Mouse (Mus musculus) lung, embryonic 15.5 days (tissue): ENCODE measurements at regions not wholly inside any gene's neighbourhood (a gene's known extent, or its start where the extent isn't known, plus 50 kb on each side); places are given as distances from the start of the nearest gene placed in this dataset.

Experiments
- ATAC-seq: fragments of 200-750 bp; cut with Nextera tagmentation; 2 replicates; pipeline ENCODE4 v1.8.0; 2017; ENCODE audit warnings: moderate number of reproducible peaks, borderline replicate concordance; ENCODE audit not compliant: low FRiP score, low TSS enrichment; ENCODE audit errors: extremely low read depth
- H3K27ac ChIP-seq: fragments of 300-500 bp; sonication (generic); 2 replicates; pipeline ENCODE4 v1.5.1; 2015; ENCODE audit warnings: moderate library complexity, mild to moderate bottlenecking, inconsistent platforms
- H3K27me3 ChIP-seq: fragments of 300-500 bp; sonication (generic); 2 replicates; pipeline ENCODE4 v1.6.1; 2015; ENCODE audit warnings: inconsistent platforms
- H3K36me3 ChIP-seq: fragments of 300-500 bp; sonication (generic); 2 replicates; pipeline ENCODE4 v1.6.1; 2015; ENCODE audit warnings: inconsistent platforms
- H3K4me1 ChIP-seq: fragments of 300-500 bp; sonication (generic); 2 replicates; pipeline ENCODE4 v1.6.1; 2015; ENCODE audit warnings: inconsistent platforms
- H3K4me2 ChIP-seq: fragments of 300-500 bp; sonication (generic); 2 replicates; pipeline ENCODE4 v1.6.1; 2015; ENCODE audit warnings: inconsistent platforms, mild to moderate bottlenecking, moderate library complexity
- H3K4me3 ChIP-seq: fragments of 300-500 bp; sonication (generic); 2 replicates; pipeline ENCODE4 v1.5.1; 2015; ENCODE audit warnings: mild to moderate bottlenecking, inconsistent platforms
- H3K9ac ChIP-seq: fragments of 300-500 bp; sonication (generic); 2 replicates; pipeline ENCODE4 v1.6.1; 2015; ENCODE audit warnings: inconsistent platforms
- H3K9me3 ChIP-seq: fragments of 300-500 bp; sonication (generic); 2 replicates; pipeline ENCODE4 v1.6.1; 2016; ENCODE audit warnings: inconsistent platforms
- WGBS: fragments of 180-500 bp; shearing (Covaris S2); methylation state at CpG from one replicate; pipeline ENCODE4 v1.1.7; 2015; 5-methylcytosine and 5-hydroxymethylcytosine counted together

DNA sequence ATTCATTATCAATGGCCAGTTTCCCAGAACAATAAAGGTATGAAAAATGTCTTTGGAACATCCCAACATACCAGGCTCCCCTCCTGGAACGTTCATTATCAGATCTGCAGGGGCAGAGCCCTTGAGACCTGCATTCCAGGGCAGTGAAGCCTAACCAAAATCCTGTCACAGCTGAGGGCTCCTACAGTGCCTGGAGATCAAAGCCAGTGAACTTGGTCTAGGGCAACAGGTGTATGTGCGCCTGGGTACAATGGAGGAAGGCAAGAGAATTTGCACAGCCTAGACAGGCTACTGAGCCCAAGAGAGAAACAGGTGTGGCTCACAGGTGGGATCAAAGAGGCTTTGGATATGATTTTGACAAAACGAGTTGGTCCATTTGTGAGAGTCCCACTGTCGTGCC lies 335.6 kb downstream of the Efnb2 start:
- 41% methylated on average over 4 of the region's 4 CpGs for WGBS
- ATAC-seq = no peak
- no peak overlapping the region for H3K27ac ChIP-seq

DNA sequence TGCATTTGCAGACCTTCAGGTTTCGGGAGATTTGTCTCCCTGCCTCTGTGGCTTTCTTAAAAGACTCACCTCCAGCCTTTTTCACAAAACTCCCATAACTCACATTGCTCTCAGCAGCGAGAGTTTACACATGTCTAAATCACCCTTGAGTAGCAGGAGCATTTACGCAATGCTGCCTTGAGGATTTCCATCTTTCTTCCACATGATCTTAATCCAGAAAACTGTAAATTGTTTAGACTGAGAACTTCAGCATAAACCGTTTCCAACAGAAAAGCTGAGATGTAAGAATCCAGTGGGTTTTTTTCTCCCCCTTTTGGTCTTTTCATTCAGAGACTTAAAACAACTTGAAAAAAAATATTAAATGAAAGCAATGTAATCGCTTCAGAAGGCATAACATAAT lies 336.5 kb downstream of the Efnb2 start:
- H3K4me3 ChIP-seq = no peak overlapping the region
- H3K9ac ChIP-seq = no peak overlapping the region
- H3K27me3 ChIP-seq = no peaks in the 10 kb centered on the region
- 32% methylated on average over 5 of the region's 5 CpGs for WGBS
- H3K27ac ChIP-seq = 0 out of 2 replicates have a peak overlapping the region, but pooled peaks have one; percentile 1
- no peak overlapping the region for H3K4me2 ChIP-seq
- ATAC-seq = no peak
- H3K9me3 ChIP-seq = no peaks in the 10 kb centered on the region
- no peaks in the 10 kb centered on the region for H3K36me3 ChIP-seq
- H3K4me1 ChIP-seq = peaks cover 42% of the 10 kb centered on the region

More for the DNA sequence above, 335.6 kb downstream of the Efnb2 start:
- Histone ChIP-seq H3K27me3 (no peaks in the 10 kb centered on the region), H3K4me1 (peaks cover 42% of the 10 kb centered on the region), H3K9me3 (no peaks in the 10 kb centered on the region), H3K9ac (no peak overlapping the region), H3K4me2 (no peak overlapping the region), H3K36me3 (no peaks in the 10 kb centered on the region), H3K4me3 (no peak overlapping the region)

- WGBS = 70% methylated on average over 7 of the region's 7 CpGs
- H3K4me1 ChIP-seq = no peaks in the 10 kb centered on the region
- no peaks in the 10 kb centered on the region for H3K36me3 ChIP-seq
- ATAC-seq = no peak
- H3K9ac ChIP-seq = no peak overlapping the region
- no peak overlapping the region for H3K27ac ChIP-seq
- no peaks in the 10 kb centered on the region for H3K9me3 ChIP-seq
- no peak overlapping the region for H3K4me3 ChIP-seq
- H3K27me3 ChIP-seq = no peaks in the 10 kb centered on the region
- no peak overlapping the region for H3K4me2 ChIP-seq
Observed at GRCm38 (mm10) chr8:8308253-8308652, 352.8 kb downstream of the Efnb2 start.

GRCm38 (mm10) chr8:8307487-8307886 lies 353.6 kb downstream of the Efnb2 start:
- Histone ChIP-seq H3K4me2 (no peak overlapping the region), H3K4me3 (no peak overlapping the region), H3K27ac (no peak overlapping the region), H3K4me1 (no peaks in the 10 kb centered on the region), H3K27me3 (no peaks in the 10 kb centered on the region), H3K36me3 (no peaks in the 10 kb centered on the region), H3K9me3 (no peaks in the 10 kb centered on the region), H3K9ac (no peak overlapping the region)
- no peak for ATAC-seq
- 56% methylated on average over 9 of the region's 9 CpGs for WGBS

DNA sequence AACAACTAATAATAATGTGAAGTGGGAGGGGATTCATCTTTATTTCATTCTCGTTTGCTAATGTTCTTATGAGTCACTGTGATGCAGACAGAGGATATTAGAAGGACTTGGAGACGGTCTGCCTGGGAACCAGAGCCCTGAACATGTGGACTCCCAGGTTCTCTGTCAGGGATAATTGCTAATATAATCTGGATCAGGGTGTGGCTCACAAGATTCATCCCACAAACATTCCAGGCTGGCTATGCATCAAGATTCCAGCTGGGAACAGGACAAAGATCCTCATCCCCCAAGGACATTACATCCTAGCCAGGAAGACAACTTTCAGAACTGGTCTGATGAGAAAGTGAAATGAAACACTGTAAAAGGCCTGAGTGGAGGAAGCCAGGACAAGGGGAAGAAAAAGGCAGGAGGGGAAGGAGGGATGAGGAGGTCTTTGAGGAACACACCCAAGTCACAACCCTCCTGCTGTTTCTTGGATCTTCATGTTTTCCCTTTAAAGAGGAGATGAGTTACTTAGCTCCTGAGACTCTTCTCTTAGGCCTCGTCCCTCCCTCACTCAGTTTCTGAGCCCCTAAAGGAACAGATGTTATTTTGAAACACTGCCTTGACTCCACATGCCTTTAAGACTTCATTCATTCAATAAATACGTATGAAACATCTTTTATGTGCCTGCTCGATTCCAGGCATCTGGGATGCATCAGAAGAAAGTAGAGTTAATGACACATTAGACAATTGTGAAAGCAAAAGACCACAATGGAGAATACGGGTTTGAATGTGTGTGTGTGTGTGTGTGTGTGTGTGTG lies 360.9 kb downstream of the Efnb2 start:
- Histone ChIP-seq H3K36me3 (no peaks in the 10 kb centered on the region), H3K9me3 (no peaks in the 10 kb centered on the region), H3K4me2 (no peak overlapping the region), H3K4me3 (no peak overlapping the region), H3K27ac (no peak overlapping the region), H3K4me1 (no peaks in the 10 kb centered on the region), H3K27me3 (no peaks in the 10 kb centered on the region), H3K9ac (no peak overlapping the region)
- no peak for ATAC-seq
- WGBS = 69% methylated on average over 6 of the region's 6 CpGs

DNA sequence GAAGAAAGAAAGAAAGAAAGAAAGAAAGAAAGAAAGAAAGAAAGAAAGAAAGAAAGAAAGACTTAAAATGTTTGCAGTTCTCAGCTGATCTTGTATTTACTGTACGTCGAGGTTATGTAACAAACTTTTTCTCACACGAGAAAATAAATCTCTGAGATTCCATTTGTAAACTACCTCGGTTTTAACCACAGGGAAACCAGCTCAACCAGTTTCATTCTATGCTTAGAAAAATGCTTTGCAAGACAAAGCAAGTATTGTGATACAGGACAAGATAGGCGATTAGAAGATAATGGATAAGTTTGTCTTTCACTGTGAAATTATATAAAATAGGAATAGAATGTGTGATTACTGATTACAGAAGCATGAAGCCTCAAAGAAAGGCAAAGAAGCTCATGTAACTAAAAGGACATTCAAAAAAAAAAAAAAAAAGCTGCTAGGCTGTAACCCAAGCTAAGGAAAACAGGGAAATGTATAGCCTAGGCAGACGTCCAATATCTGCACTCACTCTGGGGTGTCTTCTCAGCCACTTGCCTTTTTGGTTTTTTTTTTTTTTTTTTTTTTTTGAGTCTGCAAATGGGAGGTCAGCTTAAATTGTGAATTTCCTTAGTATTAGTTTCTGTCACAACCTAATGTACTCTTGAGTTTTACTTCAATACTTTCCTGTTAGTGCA lies 368.3 kb downstream of the Efnb2 start:
- H3K27ac ChIP-seq = no peak overlapping the region
- no peak for ATAC-seq
- WGBS = 39% methylated on average over 6 of the region's 6 CpGs
- H3K9me3 ChIP-seq = no peaks in the 10 kb centered on the region
- no peak overlapping the region for H3K4me2 ChIP-seq
- no peaks in the 10 kb centered on the region for H3K4me1 ChIP-seq
- H3K36me3 ChIP-seq = no peaks in the 10 kb centered on the region
- H3K9ac ChIP-seq = no peak overlapping the region
- H3K27me3 ChIP-seq = no peaks in the 10 kb centered on the region
- H3K4me3 ChIP-seq = no peak overlapping the region

DNA sequence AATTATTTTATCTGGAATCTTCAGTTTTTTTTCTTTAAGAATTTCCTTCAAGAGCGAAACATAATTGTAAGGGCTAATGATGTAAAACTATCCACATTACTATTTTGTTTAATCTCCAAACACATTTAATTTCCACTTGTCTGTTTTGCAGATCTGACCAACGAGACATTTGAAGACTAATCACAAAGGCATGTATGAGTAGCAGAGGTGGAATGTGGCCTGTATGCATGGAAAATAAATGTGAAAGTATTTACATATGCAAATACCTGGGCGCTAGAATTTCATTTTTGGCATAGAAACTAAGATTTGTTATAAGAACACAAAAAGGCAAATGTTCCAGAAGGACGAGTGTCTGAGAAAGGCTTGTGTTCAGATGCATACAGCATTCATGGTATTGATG lies 375.2 kb downstream of the Efnb2 start:
- Histone ChIP-seq H3K27me3 (no peaks in the 10 kb centered on the region), H3K9ac (no peak overlapping the region), H3K36me3 (no peaks in the 10 kb centered on the region), H3K4me3 (no peak overlapping the region), H3K27ac (no peak overlapping the region), H3K4me2 (no peak overlapping the region), H3K9me3 (no peaks in the 10 kb centered on the region), H3K4me1 (no peaks in the 10 kb centered on the region)
- 64% methylated on average over 4 of the region's 4 CpGs for WGBS
- no peak for ATAC-seq

GRCm38 (mm10) chr8:8274987-8275386 lies 386.1 kb downstream of the Efnb2 start:
- no peak overlapping the region for H3K27ac ChIP-seq
- H3K27me3 ChIP-seq = no peaks in the 10 kb centered on the region
- H3K4me3 ChIP-seq = no peak overlapping the region
- ATAC-seq = no peak
- H3K36me3 ChIP-seq = no peaks in the 10 kb centered on the region
- no peak overlapping the region for H3K9ac ChIP-seq
- WGBS = 48% methylated on average over 1 of the region's 1 CpGs
- no peak overlapping the region for H3K4me2 ChIP-seq
- H3K4me1 ChIP-seq = no peaks in the 10 kb centered on the region
- H3K9me3 ChIP-seq = no peaks in the 10 kb centered on the region

GRCm38 (mm10) chr8:8274211-8274641 lies 386.8 kb downstream of the Efnb2 start:
- Histone ChIP-seq H3K9ac (no peak overlapping the region), H3K36me3 (no peaks in the 10 kb centered on the region), H3K4me1 (no peaks in the 10 kb centered on the region), H3K27ac (no peak overlapping the region), H3K4me2 (no peak overlapping the region), H3K9me3 (no peaks in the 10 kb centered on the region), H3K4me3 (no peak overlapping the region), H3K27me3 (no peaks in the 10 kb centered on the region)
- ATAC-seq = no peak
- 70% methylated on average over 3 of the region's 3 CpGs for whole genome bisulfite sequencing

GRCm38 (mm10) chr8:8258855-8259254 lies 402.2 kb downstream of the Efnb2 start:
- WGBS = 82% methylated on average over 7 of the region's 7 CpGs
- no peak overlapping the region for H3K9ac ChIP-seq
- peaks cover 7% of the 10 kb centered on the region; the same call in 1 of the 2 replicates for H3K4me1 ChIP-seq
- no peaks in the 10 kb centered on the region for H3K36me3 ChIP-seq
- no peak overlapping the region for H3K4me2 ChIP-seq
- H3K4me3 ChIP-seq = no peak overlapping the region
- no peak for ATAC-seq
- H3K27ac ChIP-seq = no peak overlapping the region
- H3K9me3 ChIP-seq = no peaks in the 10 kb centered on the region
- H3K27me3 ChIP-seq = no peaks in the 10 kb centered on the region

- WGBS = 20% methylated on average over 9 of the region's 9 CpGs
- H3K4me2 ChIP-seq = no peak overlapping the region
- H3K9ac ChIP-seq = no peak overlapping the region
- H3K9me3 ChIP-seq = no peaks in the 10 kb centered on the region
- no peak overlapping the region for H3K4me3 ChIP-seq
- H3K27ac ChIP-seq = no peak overlapping the region
- H3K4me1 ChIP-seq = peaks cover 7% of the 10 kb centered on the region; the same call in 1 of the 2 replicates
- no peaks in the 10 kb centered on the region for H3K27me3 ChIP-seq
- ATAC-seq = no peak
- no peaks in the 10 kb centered on the region for H3K36me3 ChIP-seq
Observed at GRCm38 (mm10) chr8:8258231-8258638, 402.8 kb downstream of the Efnb2 start.

DNA sequence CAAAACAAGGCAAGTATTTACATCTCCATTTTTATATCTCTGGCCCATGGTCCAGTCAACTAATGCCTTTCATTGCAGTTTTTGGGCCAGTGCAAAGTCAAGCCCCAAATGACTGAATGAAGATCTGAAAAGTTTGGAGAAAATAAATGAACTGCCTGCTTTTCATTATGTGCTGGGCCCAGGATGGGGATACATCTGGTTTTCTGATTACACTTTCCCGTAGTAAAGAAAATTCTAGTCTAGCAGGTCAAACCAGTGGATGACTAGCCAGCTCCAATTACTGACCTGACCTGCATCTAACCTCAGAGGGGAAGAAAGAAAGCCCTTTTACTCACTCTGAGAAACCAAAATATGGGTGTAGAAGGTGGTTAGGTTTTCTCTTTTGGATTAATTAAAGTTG lies 404.7 kb downstream of the Efnb2 start:
- Histone ChIP-seq H3K9me3 (no peaks in the 10 kb centered on the region), H3K36me3 (no peaks in the 10 kb centered on the region), H3K4me3 (no peak overlapping the region), H3K27me3 (no peaks in the 10 kb centered on the region), H3K4me2 (no peak overlapping the region), H3K27ac (no peak overlapping the region), H3K9ac (no peak overlapping the region), H3K4me1 (peaks cover 7% of the 10 kb centered on the region; the same call in 1 of the 2 replicates)
- ATAC-seq = no peak
- 42% methylated on average over 1 of the region's 1 CpGs for WGBS
